Mouse (Mus musculus): ENCODE measurements at regions not wholly inside any gene's neighbourhood (a gene's known extent, or its start where the extent isn't known, plus 50 kb on each side); places are given as distances from the start of the nearest gene placed in this dataset.
A peak's percentile ranks its signal among the peaks of the same experiment; 100 is the strongest.

DNA sequence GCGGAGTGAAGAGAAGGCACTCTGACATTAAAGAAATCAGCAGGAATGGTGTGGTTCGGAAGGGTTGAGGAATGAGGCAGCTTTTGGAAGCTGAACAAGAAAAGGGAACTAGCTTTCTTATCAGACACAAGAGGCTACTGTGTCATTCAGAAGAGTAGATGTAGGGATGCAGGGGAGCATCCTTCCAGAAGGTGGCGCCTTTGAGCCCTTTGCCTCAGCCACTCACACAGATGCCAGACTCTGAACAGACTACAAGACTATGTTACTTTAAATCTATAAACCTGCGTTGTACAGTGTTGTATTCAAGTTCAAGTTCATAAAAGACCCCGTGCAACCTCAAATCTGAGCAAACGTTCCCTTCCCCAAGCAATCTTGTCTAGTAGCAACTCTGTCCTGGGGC lies 128.9 kb downstream of the Kap start:
- DNase-seq, result peak; percentile 18

DNA sequence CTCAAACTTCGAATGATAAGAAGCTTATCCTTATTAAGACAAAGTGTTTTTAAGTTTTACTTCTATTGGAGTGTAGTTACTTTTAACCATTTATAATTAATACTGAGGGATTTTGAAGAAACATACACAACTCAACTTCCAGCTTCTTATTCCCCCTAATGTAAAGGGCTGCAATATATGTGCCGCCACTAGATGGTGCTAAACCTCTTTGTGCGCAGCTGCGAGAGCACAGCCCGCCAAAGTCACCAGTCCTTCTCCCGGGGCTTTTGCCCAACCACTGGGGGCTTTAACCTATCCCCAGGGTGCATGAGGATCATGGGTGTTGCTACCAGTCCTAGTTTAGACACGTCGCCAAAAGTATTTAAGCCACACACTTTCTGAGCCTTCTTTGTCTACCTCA lies 146.8 kb downstream of the Kap start:
- DNase-seq, result peak; percentile 48

GRCm38 (mm10) chr6:133701625-133702024 lies 151.9 kb downstream of the Kap start:
- no peak for DNase-seq
